Mouse (Mus musculus) T-helper 2 cell (primary cell): ENCODE results near the gene Olfr549.

Source experiments
- in situ Hi-C: fragments of 300-600 bp; cut with MboI, MseI; formaldehyde crosslinking; loops from one replicate; pipeline ENCODE4 v1.15.1; 2025; ENCODE audit warnings: high pct_unique_total_duplicates

Olfr549 gene

GRCm38 (mm10) chr7:102575998-102576397 is 26.3 kb downstream of the Olfr549 start:
- in situ Hi-C loops, result no loop called here

- in situ Hi-C loops, result no loop called here
Observed at GRCm38 (mm10) chr7:102591786-102592185, 42.1 kb downstream of the Olfr549 start, which contains the start of gene Olfr551. Gene Olfr551 (minus strand): TSS chr7:102591886.

GRCm38 (mm10) chr7:102597378-102598031 is 47.8 kb downstream of the Olfr549 start, which contains the start of gene Olfr552:
Gene Olfr552 (plus strand): TSS chr7:102597770.
- in situ Hi-C loops, result no loop called here
